Mouse (Mus musculus) forebrain, embryonic 11.5 days (tissue): ENCODE measurements around the gene Fthl17d. TPM values are rescaled to one million over a fixed set of nuclear protein-coding genes. Genes with fewer than 3 reads are reported as not detected.
A peak's percentile ranks its signal among the peaks of the same experiment; 100 is the strongest.
"Not testable (repeated sequence)": the region's sequence is repeated elsewhere in the genome, so short reads cannot be mapped to it uniquely, and the experiment has no call there.

Experiments
- ATAC-seq: fragments of 200-750 bp; cut with Nextera tagmentation; replicated peaks from 2 replicates; pipeline ENCODE4 v1.8.0; 2017; ENCODE audit warnings: moderate TSS enrichment; ENCODE audit not compliant: low FRiP score
- DNase-seq: peaks from one replicate; pipeline ENCODE4 v3.0.0-alpha.2; 2017; ENCODE audit warnings: low spot score
- H3K27ac ChIP-seq: fragments of 300-500 bp; sonication (generic); 2 replicates; pipeline ENCODE4 v1.5.1; 2014; ENCODE audit warnings: low read depth, low read length
- H3K27me3 ChIP-seq: fragments of 300-500 bp; sonication (generic); 2 replicates; pipeline ENCODE4 v1.6.1; 2014; ENCODE audit warnings: mild to moderate bottlenecking, low read length, mixed read lengths; ENCODE audit not compliant: control insufficient read depth, insufficient read depth
- H3K36me3 ChIP-seq: fragments of 300-500 bp; sonication (generic); 2 replicates; pipeline ENCODE4 v1.6.1; 2014; ENCODE audit warnings: mild to moderate bottlenecking, low read length, moderate library complexity, mixed read lengths; ENCODE audit not compliant: control insufficient read depth, insufficient read depth
- H3K4me1 ChIP-seq: fragments of 300-500 bp; sonication (generic); replicated peaks from 2 replicates; pipeline ENCODE4 v1.6.1; 2014; ENCODE audit warnings: low read length, mixed read lengths; ENCODE audit not compliant: control insufficient read depth, insufficient read depth
- H3K4me2 ChIP-seq: fragments of 300-500 bp; sonication (generic); 2 replicates; pipeline ENCODE4 v1.6.1; 2014; ENCODE audit warnings: low read depth, mild to moderate bottlenecking, low read length, moderate library complexity, mixed read lengths; ENCODE audit not compliant: severe bottlenecking
- H3K4me3 ChIP-seq: fragments of 300-500 bp; sonication (generic); 2 replicates; pipeline ENCODE4 v1.5.1; 2014; ENCODE audit warnings: low read depth, low read length
- H3K9ac ChIP-seq: fragments of 300-500 bp; sonication (generic); 2 replicates; pipeline ENCODE4 v1.6.1; 2014; ENCODE audit warnings: low read length
- H3K9me3 ChIP-seq: fragments of 300-500 bp; sonication (generic); 2 replicates; pipeline ENCODE4 v1.6.1; 2016; ENCODE audit warnings: low read length, mixed read lengths; ENCODE audit not compliant: control insufficient read depth
- WGBS: fragments of 180-500 bp; shearing (Covaris S2); extraction: QIAGEN DNeasy Blood & Tissue Kit; methylation state at CpG from one replicate; pipeline ENCODE4 v1.1.7; 2014; 5-methylcytosine and 5-hydroxymethylcytosine counted together
- polyA plus RNA-seq: library from polyadenylated mRNA; unstranded; fragments of >200 nt; fragmentation: Nextera tagmentation; extraction: Ambion mirVana; gene quantifications from 2 replicates; pipeline ENCODE4 v1.2.1, GENCODE M21; 2014

Gene Fthl17d
- not detected in 2 replicates for polyA plus RNA-seq

DNA sequence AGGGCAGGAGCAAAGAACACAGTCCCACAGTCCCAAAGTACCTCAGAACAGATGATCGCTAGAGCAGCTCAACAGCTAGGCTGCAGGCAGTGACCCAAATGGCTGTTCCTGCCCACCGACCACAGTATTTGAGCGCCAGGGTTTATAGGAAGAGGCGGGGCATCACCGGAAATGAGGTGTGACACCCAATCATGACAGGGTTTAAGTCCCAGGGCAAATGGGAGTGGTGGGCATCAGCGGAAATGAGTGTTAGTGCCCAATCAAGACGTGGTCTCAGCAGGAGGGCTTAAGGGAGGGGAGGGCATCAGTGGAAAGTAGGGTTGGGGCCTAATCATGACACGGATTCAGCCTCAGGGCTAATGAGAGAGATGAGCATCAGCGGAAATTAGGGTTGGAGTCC, at the start of gene Fthl17d:
Gene Fthl17d, minus strand, starts transcription at position 101 of the 400 bp plus-strand sequence.
- H3K27me3 ChIP-seq, H3K4me1 ChIP-seq, H3K27ac ChIP-seq, H3K9ac ChIP-seq, H3K4me3 ChIP-seq, H3K4me2 ChIP-seq, H3K9me3 ChIP-seq, DNase-seq, ATAC-seq, H3K36me3 ChIP-seq: not testable (repeated sequence)
- WGBS: no CpG with 5 or more reads among the region's 9 CpGs

DNA sequence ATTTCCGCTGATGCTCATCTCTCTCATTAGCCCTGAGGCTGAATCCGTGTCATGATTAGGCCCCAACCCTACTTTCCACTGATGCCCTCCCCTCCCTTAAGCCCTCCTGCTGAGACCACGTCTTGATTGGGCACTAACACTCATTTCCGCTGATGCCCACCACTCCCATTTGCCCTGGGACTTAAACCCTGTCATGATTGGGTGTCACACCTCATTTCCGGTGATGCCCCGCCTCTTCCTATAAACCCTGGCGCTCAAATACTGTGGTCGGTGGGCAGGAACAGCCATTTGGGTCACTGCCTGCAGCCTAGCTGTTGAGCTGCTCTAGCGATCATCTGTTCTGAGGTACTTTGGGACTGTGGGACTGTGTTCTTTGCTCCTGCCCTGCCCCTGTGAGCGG, 46.6 kb upstream of the Fthl17d start, which contains the start of gene Fthl17e:
Gene Fthl17e, plus strand, starts transcription at position 301 of the 400 bp plus-strand sequence.
- not testable (repeated sequence) for H3K9ac ChIP-seq, ATAC-seq, H3K27ac ChIP-seq, DNase-seq, H3K9me3 ChIP-seq, H3K4me3 ChIP-seq, H3K4me2 ChIP-seq, H3K4me1 ChIP-seq, H3K36me3 ChIP-seq, H3K27me3 ChIP-seq
- no CpG with 5 or more reads among the region's 10 CpGs for WGBS

DNA sequence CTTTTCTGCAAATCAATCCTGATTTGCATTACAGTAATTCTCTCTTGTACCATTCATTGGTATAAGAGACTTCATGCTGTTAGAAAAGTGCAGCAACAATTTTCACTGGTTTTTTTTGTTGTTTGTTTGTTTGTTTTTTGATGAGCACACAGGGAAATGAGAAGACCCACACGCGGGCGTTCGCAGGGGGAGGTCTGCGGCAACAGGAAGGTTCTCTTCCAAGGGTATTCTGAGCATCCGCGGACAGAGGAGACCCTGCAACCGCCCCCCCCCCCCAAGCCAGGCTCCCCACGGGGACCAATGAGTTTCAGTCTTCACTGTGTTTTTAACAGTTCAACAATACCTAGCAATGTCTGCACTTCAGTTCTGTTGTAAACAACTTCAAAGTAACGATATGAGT, 32.9 kb upstream of the Fthl17d start:
- ATAC-seq: no peak
- DNase-seq: no peak
- H3K9ac ChIP-seq: no peak overlapping the region
- H3K4me3 ChIP-seq: no peak overlapping the region
- no peaks in the 10 kb centered on the region for H3K36me3 ChIP-seq
- H3K4me2 ChIP-seq: no peak overlapping the region
- H3K4me1 ChIP-seq: no peaks in the 10 kb centered on the region
- H3K9me3 ChIP-seq: no peaks in the 10 kb centered on the region
- H3K27ac ChIP-seq: no peak overlapping the region
- H3K27me3 ChIP-seq: no peaks in the 10 kb centered on the region
- 61% methylated on average over 8 of the region's 10 CpGs for WGBS

DNA sequence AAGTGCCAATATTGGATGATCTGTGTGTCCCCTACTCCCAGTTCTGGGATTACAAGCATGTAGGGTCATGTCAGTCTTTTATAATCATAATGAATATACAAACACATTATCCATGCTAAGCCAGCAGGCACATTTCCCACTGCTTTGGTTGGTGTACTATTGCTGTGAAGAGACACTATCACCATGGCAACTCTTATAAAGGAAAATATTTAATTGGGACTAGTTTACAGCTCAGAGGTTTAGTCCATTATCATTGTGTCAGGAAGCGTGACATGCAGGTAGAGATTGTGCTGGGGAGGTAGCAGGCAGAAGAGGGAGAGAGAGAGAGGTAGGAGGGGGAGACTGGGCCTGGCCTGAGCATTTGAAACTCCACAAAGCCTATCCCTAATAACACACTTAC, 29.5 kb upstream of the Fthl17d start:
- no peaks in the 10 kb centered on the region for H3K4me1 ChIP-seq
- no peaks in the 10 kb centered on the region for H3K27me3 ChIP-seq
- no peak overlapping the region for H3K4me3 ChIP-seq
- no peaks in the 10 kb centered on the region for H3K9me3 ChIP-seq
- DNase-seq (no peak), ATAC-seq (no peak)
- 36% methylated on average over 1 of the region's 1 CpGs for WGBS
- H3K4me2 ChIP-seq: no peak overlapping the region
- H3K36me3 ChIP-seq: no peaks in the 10 kb centered on the region
- no peak overlapping the region for H3K9ac ChIP-seq
- no peak overlapping the region for H3K27ac ChIP-seq

DNA sequence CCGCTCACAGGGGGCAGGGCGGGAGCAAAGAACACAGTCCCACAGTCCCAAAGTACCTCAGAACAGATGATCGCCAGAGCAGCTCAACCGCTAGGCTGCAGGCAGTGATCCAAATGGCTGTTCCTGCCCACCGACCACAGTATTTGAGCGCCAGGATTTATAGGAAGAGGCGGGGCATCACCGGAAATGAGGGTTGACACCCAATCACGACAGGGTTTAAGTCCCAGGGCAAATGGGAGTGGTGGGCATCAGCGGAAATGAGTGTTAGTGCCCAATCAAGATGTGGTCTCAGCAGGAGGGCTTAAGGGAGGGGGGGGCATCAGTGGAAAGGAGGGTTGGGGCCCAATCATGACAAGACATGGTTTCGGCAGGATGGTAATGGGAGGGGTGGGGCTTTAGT, 10.1 kb downstream of the Fthl17d start, which contains the start of gene Fthl17c:
Gene Fthl17c, minus strand, starts transcription at position 101 of the 400 bp plus-strand sequence.
- not testable (repeated sequence) for H3K4me2 ChIP-seq, H3K36me3 ChIP-seq, H3K9ac ChIP-seq, DNase-seq, ATAC-seq, H3K27ac ChIP-seq, H3K27me3 ChIP-seq, H3K4me3 ChIP-seq, H3K9me3 ChIP-seq, H3K4me1 ChIP-seq
- no CpG with 5 or more reads among the region's 11 CpGs for WGBS

GRCm38 (mm10) chrX:8964618-8965017, 21.9 kb downstream of the Fthl17d start:
- H3K4me2 ChIP-seq, ATAC-seq, DNase-seq, H3K27ac ChIP-seq, H3K9ac ChIP-seq, H3K27me3 ChIP-seq, H3K4me1 ChIP-seq, H3K36me3 ChIP-seq, H3K4me3 ChIP-seq, H3K9me3 ChIP-seq: not testable (repeated sequence)
- 55% methylated on average over 4 of the region's 4 CpGs for WGBS

DNA sequence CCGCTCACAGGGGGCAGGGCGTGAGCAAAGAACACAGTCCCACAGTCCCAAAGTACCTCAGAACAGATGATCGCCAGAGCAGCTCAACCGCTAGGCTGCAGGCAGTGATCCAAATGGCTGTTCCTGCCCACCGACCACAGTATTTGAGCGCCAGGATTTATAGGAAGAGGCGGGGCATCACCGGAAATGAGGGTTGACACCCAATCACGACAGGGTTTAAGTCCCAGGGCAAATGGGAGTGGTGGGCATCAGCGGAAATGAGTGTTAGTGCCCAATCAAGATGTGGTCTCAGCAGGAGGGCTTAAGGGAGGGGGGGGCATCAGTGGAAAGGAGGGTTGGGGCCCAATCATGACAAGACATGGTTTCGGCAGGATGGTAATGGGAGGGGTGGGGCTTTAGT, 23.7 kb downstream of the Fthl17d start, which contains the start of gene Fthl17b:
Gene Fthl17b, minus strand, starts transcription at position 101 of the 400 bp plus-strand sequence.
- not testable (repeated sequence) for H3K27me3 ChIP-seq, H3K4me3 ChIP-seq, H3K27ac ChIP-seq, H3K9me3 ChIP-seq, H3K36me3 ChIP-seq, ATAC-seq, DNase-seq, H3K9ac ChIP-seq, H3K4me1 ChIP-seq, H3K4me2 ChIP-seq
- 99% methylated on average over 4 of the region's 11 CpGs for WGBS

DNA sequence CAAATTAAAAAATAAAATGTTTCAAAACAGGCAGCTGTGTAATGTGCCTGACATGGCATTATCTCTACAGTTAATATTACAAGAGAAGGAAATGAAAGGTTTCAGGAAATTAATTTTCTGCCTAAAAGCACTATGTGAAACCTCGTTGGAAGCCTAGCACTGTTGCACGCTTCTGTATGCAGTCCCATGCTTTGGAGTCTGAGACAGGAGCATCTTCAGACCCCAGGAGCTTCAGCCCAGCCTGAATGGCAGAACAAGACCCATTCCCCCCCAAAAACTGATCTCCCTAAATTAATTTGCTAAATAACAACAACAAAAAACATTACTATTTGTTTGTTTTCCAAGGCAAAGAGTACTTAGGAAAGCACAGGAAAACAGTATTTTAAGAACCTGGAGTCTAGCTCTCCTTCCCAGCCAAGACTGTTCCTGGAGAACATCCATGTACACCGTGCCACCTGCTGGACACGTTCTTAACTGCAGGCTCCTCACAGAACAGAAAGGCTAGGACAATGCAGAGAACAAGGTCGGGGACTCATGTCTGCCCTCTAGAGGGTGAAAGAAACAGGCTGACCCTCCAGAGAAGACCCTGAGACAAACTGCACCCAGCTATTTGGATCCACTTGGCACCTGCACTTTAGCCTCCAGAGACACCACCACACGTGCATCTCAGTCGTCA, 38.3 kb downstream of the Fthl17d start:
- H3K27me3 ChIP-seq, H3K4me1 ChIP-seq, H3K9ac ChIP-seq, H3K36me3 ChIP-seq, H3K9me3 ChIP-seq, H3K4me3 ChIP-seq, H3K27ac ChIP-seq, H3K4me2 ChIP-seq: not testable (repeated sequence)
- peak; percentile 66; the same call in 1 of the 2 replicates for ATAC-seq
- DNase-seq: peak; percentile 85
- 20% methylated on average over 7 of the region's 7 CpGs for WGBS

DNA sequence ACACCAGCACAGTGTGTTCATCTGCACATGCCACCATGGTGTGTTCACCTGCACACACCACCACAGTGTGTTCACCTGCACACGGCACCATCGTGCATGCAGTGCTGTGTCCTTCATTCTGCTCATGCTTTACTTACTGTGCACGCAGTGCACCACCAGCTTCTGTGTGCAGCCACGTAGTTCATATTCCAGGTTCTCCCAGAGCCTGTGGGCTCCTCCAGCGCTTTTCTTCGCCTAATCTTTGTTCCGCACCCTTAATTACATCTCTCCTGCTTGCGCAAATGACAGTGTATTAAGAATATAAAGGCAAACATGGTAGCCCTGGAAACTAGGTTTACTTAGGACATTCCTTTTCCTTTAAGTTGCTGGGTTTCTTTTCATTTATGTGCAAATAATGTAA, 42.5 kb downstream of the Fthl17d start:
- H3K4me1 ChIP-seq: no peaks in the 10 kb centered on the region
- ATAC-seq (no peak), DNase-seq (no peak)
- no peaks in the 10 kb centered on the region for H3K27me3 ChIP-seq
- no peak overlapping the region for H3K4me2 ChIP-seq
- 84% methylated on average over 8 of the region's 8 CpGs for WGBS
- no peak overlapping the region for H3K9ac ChIP-seq
- H3K9me3 ChIP-seq: no peaks in the 10 kb centered on the region
- H3K36me3 ChIP-seq: no peaks in the 10 kb centered on the region
- no peak overlapping the region for H3K4me3 ChIP-seq
- H3K27ac ChIP-seq: no peak overlapping the region
